Mouse (Mus musculus) liver, adult 2 months (tissue): ENCODE measurements at regions not wholly inside any gene's neighbourhood (a gene's known extent, or its start where the extent isn't known, plus 50 kb on each side); places are given as distances from the start of the nearest gene placed in this dataset.

Experiments
- DNase-seq: peaks from one replicate; pipeline ENCODE4 v3.0.0-alpha.2; 2011; ENCODE audit warnings: low read depth, low spot score; ENCODE audit errors: extremely low read depth
- H3K27ac ChIP-seq: fragments of 200-500 bp; replicated peaks from 2 replicates; pipeline ENCODE4 v1.5.1; 2012; ENCODE audit warnings: low read depth, mild to moderate bottlenecking, control low read depth, inconsistent platforms, low read length; ENCODE audit not compliant: insufficient read depth
- H3K27me3 ChIP-seq: fragments of 200-500 bp; 2 replicates; pipeline ENCODE4 v1.6.1; 2012; ENCODE audit warnings: mild to moderate bottlenecking, moderate library complexity, low read length, inconsistent platforms; ENCODE audit not compliant: control insufficient read depth, insufficient read depth
- H3K36me3 ChIP-seq: fragments of 200-500 bp; 2 replicates; pipeline ENCODE4 v1.6.1; 2012; ENCODE audit warnings: low read length, inconsistent platforms; ENCODE audit not compliant: control insufficient read depth, insufficient read depth
- H3K4me1 ChIP-seq: fragments of 200-500 bp; 2 replicates; pipeline ENCODE4 v1.6.1; 2011; ENCODE audit warnings: low read length; ENCODE audit not compliant: control insufficient read depth, insufficient read depth
- H3K4me3 ChIP-seq: fragments of 200-500 bp; 2 replicates; pipeline ENCODE4 v1.5.1; 2011; ENCODE audit warnings: low read depth, mild to moderate bottlenecking, control low read depth, low read length, moderate library complexity; ENCODE audit not compliant: insufficient read depth
- H3K79me2 ChIP-seq: fragments of 200-500 bp; 2 replicates; pipeline ENCODE4 v1.6.1; 2012; ENCODE audit warnings: inconsistent platforms, mild to moderate bottlenecking, low read length, moderate library complexity; ENCODE audit not compliant: control insufficient read depth, insufficient read depth
- H3K9ac ChIP-seq: fragments of 200-500 bp; 2 replicates; pipeline ENCODE4 v1.6.1; 2012; ENCODE audit warnings: low read depth, mild to moderate bottlenecking, control low read depth, inconsistent platforms, low read length
- CTCF ChIP-seq: fragments of 200-500 bp; IDR thresholded peaks from 2 replicates; pipeline ENCODE4 v1.5.1; 2011; ENCODE audit warnings: low read depth, low read length, control low read depth
- POLR2A ChIP-seq: fragments of 200-500 bp; IDR thresholded peaks from 2 replicates; pipeline ENCODE4 v1.6.1; 2011; ENCODE audit warnings: low read length, control low read depth; ENCODE audit not compliant: insufficient read depth; ENCODE audit errors: extremely low read depth
- WGBS: fragments of 180-500 bp; shearing (Covaris S2); methylation state at CpG from one replicate; pipeline ENCODE4 v1.1.7; 2018; 5-methylcytosine and 5-hydroxymethylcytosine counted together

DNA sequence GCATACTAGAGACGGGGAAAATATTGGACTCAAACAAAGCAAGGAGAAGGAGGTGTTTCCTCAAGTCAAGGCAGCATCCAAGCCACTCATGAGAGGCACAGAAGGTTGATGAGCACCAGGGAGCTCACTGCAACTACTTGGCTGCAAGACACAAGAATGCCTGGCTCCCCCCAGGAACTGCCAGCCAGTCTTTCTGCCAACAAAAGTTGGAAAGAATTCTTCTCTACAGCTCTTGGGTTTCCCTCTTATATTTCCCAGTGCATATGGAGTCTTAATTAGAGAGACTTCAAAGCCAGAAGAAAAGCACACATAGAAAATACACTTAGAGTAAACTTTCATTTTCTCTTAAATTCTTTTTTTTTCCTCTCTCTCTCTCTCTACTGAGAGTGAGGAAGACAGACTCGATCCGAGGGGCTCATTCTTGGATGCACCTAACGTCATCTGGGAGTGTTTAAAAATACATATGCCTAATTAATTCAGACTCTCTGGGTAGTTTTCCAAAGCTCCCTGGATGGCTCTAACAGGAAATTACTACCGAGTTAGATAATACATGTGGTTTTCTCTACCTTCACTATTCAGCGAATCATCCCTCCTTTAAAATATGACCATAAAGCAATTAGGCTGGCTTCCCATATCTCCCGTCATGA is 222.7 kb downstream of the Fam84b start:
- H3K36me3 ChIP-seq, result no peaks in the 10 kb centered on the region

DNA sequence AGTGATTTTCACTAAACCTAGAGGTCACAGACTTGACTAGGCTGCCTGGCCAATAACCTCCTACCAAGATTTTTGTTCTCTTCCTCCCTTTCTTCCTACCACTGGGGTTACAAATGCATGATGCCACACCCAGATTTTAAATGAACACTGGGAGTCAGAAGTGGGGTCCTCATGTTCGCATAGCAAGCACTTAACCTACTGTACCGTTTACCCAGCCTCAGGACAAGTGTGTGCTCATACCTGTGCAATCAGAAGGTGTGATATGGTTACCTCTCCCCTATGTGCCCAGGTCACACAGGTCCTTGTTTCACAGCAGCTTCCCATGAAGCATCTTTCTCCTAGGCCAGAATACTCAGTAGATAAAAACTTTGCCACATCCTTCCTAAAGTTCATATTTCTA is 234.8 kb downstream of the Fam84b start:
- no peaks in the 10 kb centered on the region for H3K36me3 ChIP-seq
- H3K4me3 ChIP-seq, result no peak overlapping the region
- H3K4me1 ChIP-seq, result no peaks in the 10 kb centered on the region
- 74% methylated on average over 2 of the region's 2 CpGs for WGBS
- TF ChIP-seq POLR2A, result no peak
- TF ChIP-seq CTCF, result no peak
- H3K27ac ChIP-seq, result no peak overlapping the region
- no peaks in the 10 kb centered on the region for H3K79me2 ChIP-seq
- H3K9ac ChIP-seq, result no peak overlapping the region
- no peak for DNase-seq
- H3K27me3 ChIP-seq, result no peaks in the 10 kb centered on the region

More for the DNA sequence above, 222.7 kb downstream of the Fam84b start:
- H3K27ac ChIP-seq, result no peak overlapping the region
- TF ChIP-seq CTCF, result no peak
- TF ChIP-seq POLR2A, result no peak
- no peak overlapping the region for H3K4me3 ChIP-seq
- no peaks in the 10 kb centered on the region for H3K27me3 ChIP-seq
- DNase-seq, result no peak
- no peaks in the 10 kb centered on the region for H3K79me2 ChIP-seq
- WGBS, result 71% methylated on average over 7 of the region's 7 CpGs
- no peaks in the 10 kb centered on the region for H3K4me1 ChIP-seq
- no peak overlapping the region for H3K9ac ChIP-seq

DNA sequence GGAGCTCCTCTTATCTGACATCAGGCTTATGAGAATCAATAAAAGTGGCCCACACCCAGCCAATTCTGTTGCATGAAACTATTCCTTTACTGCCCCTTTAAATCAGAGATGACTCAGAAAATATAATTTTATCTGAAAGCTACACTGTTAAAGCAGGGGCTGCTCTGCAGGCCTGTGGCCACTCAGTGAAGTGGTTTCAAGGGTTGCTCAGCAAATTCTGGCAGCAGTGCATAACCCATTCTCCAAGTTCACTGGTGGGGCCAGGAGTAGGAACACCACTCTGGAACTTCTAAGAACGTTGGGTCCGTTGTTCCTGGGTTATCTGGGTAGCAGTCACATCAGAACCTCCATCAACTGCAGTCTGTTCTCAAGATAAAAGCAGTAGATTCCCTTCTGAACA is 236.2 kb downstream of the Fam84b start:
- WGBS, result 38% methylated on average over 2 of the region's 2 CpGs
- H3K4me1 ChIP-seq, result no peaks in the 10 kb centered on the region

DNA sequence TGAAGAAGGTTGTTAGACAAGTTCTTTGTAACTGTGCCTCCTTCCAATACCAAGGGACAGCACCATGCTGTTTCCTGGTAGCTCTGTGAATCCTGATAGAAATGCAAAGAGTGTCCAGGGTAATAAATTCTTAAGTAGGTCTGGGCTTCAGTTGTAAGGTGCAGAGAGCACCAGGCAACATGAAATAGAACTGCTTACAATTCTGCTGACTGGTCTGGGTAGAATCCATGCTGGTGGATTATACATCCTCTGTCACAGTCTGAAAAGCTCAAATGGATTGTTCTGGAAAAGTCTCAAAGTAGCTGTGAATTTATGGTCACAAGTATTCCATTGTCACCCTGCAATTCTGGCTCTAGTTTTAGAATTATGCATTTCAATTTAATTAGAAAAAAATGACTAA is 251.7 kb downstream of the Fam84b start:
- Histone ChIP-seq H3K27me3 (no peaks in the 10 kb centered on the region; the same call in 1 of the 2 replicates), H3K79me2 (no peaks in the 10 kb centered on the region), H3K27ac (no peak overlapping the region), H3K9ac (no peak overlapping the region), H3K4me3 (no peak overlapping the region), H3K4me1 (no peaks in the 10 kb centered on the region), H3K36me3 (no peaks in the 10 kb centered on the region)
- TF ChIP-seq POLR2A (no peak), CTCF (no peak)
- no peak for DNase-seq

More for the DNA sequence above, 236.2 kb downstream of the Fam84b start:
- no peak for DNase-seq
- Histone ChIP-seq H3K79me2 (no peaks in the 10 kb centered on the region), H3K36me3 (no peaks in the 10 kb centered on the region), H3K27me3 (no peaks in the 10 kb centered on the region), H3K9ac (no peak overlapping the region), H3K4me3 (no peak overlapping the region), H3K27ac (no peak overlapping the region)
- TF ChIP-seq CTCF, result no peak
- TF ChIP-seq POLR2A, result no peak

DNA sequence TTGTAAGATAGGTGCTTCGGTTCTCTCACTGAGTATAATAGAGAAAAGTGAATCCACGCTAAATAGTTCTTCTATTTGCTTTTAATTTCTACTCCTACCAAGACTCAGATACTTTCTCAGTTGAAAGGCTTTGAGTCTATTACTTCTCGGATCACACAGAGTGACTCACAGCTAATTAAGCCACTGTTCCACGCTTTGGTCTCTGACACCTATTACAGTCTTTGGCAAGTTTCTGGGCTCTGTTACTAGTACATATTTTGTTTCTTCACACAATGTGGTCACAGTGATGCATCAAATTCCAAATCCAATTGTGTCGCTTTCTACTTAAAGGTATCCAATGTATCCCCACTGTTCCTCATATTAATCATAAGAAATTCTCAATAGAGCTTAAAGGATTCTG is 276.5 kb downstream of the Fam84b start:
- no peak for DNase-seq
- no peaks in the 10 kb centered on the region for H3K4me1 ChIP-seq
- no peaks in the 10 kb centered on the region for H3K36me3 ChIP-seq
- WGBS, result 86% methylated on average over 5 of the region's 5 CpGs
- no peak overlapping the region for H3K9ac ChIP-seq
- no peaks in the 10 kb centered on the region for H3K79me2 ChIP-seq
- TF ChIP-seq CTCF (no peak), POLR2A (no peak)
- no peak overlapping the region for H3K4me3 ChIP-seq
- H3K27ac ChIP-seq, result no peak overlapping the region
- H3K27me3 ChIP-seq, result no peaks in the 10 kb centered on the region

DNA sequence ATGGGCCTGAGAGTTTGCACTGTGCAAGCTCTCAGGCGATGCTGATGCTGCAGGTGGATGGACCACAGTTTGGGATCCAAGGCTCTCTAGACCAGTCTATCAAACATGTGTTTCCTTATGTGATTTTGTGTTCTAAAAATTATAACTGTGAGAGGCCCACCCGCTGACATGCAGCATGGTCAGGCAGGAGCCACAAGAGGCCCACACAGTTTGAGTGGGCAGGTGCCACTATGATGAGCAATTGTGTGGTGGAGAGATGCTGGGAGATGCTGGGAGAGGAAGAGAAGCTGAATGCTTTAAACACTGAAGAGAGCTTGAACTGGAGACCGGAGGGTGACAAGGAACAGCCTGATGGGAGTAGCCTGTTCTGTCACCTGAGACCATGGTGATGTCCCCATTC is 287.3 kb downstream of the Fam84b start:
- 92% methylated on average over 3 of the region's 3 CpGs for WGBS
- H3K79me2 ChIP-seq, result no peaks in the 10 kb centered on the region
- no peak overlapping the region for H3K4me3 ChIP-seq
- no peak overlapping the region for H3K9ac ChIP-seq
- H3K36me3 ChIP-seq, result no peaks in the 10 kb centered on the region
- TF ChIP-seq CTCF (no peak), POLR2A (no peak)
- H3K4me1 ChIP-seq, result no peaks in the 10 kb centered on the region
- DNase-seq, result no peak
- no peaks in the 10 kb centered on the region for H3K27me3 ChIP-seq
- no peak overlapping the region for H3K27ac ChIP-seq
